Mouse (Mus musculus) lung, postnatal 0 days (tissue): ENCODE measurements around the gene Sart1.

Experiments used
- CTCF ChIP-seq: IDR thresholded peaks from 2 replicates; pipeline ENCODE4 v1.5.1; 2016; ENCODE audit warnings: antibody characterized with exemption, mild to moderate bottlenecking
- EP300 ChIP-seq: IDR thresholded peaks from 2 replicates; pipeline ENCODE4 v1.6.1; 2016; ENCODE audit warnings: antibody characterized with exemption, mild to moderate bottlenecking, control low read depth

DNA sequence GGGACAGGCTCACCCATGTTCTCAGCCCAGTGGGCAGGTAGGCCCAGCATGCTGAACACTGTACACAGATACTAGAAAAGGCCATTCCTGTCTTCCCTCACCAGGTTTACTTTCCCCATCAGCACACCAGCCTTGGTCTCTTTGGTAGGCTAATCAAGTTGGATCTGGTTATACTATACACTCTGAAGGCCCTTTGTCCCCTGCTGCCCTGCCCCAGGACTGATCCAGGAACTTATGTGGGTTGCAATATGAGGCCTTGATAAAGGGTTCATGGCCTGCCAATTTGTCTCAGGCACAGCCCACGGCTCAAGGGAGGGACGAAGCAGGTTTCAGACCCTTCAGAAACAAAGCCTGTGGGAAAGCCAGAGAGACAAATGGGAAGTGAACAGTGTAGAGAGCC is 34.9 kb downstream of the Sart1 start:
- TF ChIP-seq CTCF = no peak
- no peak for TF ChIP-seq EP300
